Mouse (Mus musculus) C2C12 (cell line): ENCODE measurements at regions not wholly inside any gene's neighbourhood (a gene's known extent, or its start where the extent isn't known, plus 50 kb on each side); places are given as distances from the start of the nearest gene placed in this dataset.

Source experiments
- CEBPB ChIP-seq: IDR thresholded peaks from one replicate; pipeline ENCODE4 v1.6.1; 2011; ENCODE audit warnings: low read depth, mild to moderate bottlenecking, control low read depth, moderate library complexity
- CTCF ChIP-seq: IDR thresholded peaks from one replicate; pipeline ENCODE4 v1.5.1; 2011; ENCODE audit not compliant: control insufficient read depth, insufficient read depth, insufficient read length
- FOSL1 ChIP-seq: IDR thresholded peaks from one replicate; pipeline ENCODE4 v1.8.0; 2011; ENCODE audit warnings: mild to moderate bottlenecking, low read length; ENCODE audit not compliant: poor library complexity, insufficient read depth, severe bottlenecking
- MAX ChIP-seq: IDR thresholded peaks from one replicate; pipeline ENCODE4 v1.6.1; 2011; ENCODE audit warnings: mild to moderate bottlenecking, control low read depth
- MYOD1 ChIP-seq: IDR thresholded peaks from one replicate; pipeline ENCODE4 v1.6.1; 2011; ENCODE audit warnings: low read depth; ENCODE audit not compliant: control insufficient read depth, insufficient read length
- MYOG ChIP-seq: IDR thresholded peaks from one replicate; pipeline ENCODE4 v1.6.1; 2011; ENCODE audit not compliant: control insufficient read depth, insufficient read length; ENCODE audit errors: extremely low read depth

DNA sequence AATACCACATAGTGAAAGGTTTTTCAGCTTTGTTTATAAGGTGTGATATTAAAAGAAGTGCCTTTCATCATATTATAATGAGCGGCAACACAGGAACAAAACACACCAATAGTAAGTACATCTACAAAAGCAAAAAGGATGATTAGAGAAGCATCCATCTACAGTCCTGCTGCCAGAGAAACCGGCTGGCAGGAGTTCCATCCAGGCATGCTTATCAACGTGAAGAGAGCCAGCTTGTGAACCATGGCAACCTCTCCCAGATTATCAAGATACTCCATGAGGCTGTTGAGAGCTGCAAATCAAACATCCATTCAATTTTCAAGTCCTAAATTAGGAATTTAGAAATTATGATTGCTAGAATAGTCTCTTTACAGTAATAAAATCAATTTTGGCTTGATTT is 590.1 kb downstream of the Kctd12 start:
- TF ChIP-seq MYOD1 (no peak), CTCF (no peak), MYOG (no peak), MAX (no peak), CEBPB (no peak), FOSL1 (no peak)
